Mouse (Mus musculus) cerebellum, postnatal 25 days (tissue): ENCODE results near the gene Parp12.

Source experiments
- DNase-seq, 2 experiments: peaks; one replicate each; pipeline ENCODE4 v3.0.0; 2021; ENCODE audit warnings: mixed read lengths in 2 of 2

Gene Parp12

GRCm38 (mm10) chr6:39117584-39118455, at the start of gene Parp12:
Gene Parp12 (minus strand): TSS chr6:39118349.
- peak; percentile 60 to 64 for DNase-seq

- no peak for DNase-seq
These were observed 46.7 kb upstream of the Parp12 start for GRCm38 (mm10) chr6:39164891-39165290.

- DNase-seq, result no peak
These were observed 43.8 kb upstream of the Parp12 start for GRCm38 (mm10) chr6:39161975-39162374.

- DNase-seq, result peak in 1 of 2 experiments; percentile 22
These were observed 27.9 kb upstream of the Parp12 start for GRCm38 (mm10) chr6:39146041-39146440.

- no peak for DNase-seq
These were observed 14.4 kb upstream of the Parp12 start for GRCm38 (mm10) chr6:39132556-39132955.

- DNase-seq, result no peak
These were observed 13.3 kb upstream of the Parp12 start for GRCm38 (mm10) chr6:39131480-39131879.

- DNase-seq, result no peak
These were observed 6.6 kb upstream of the Parp12 start for GRCm38 (mm10) chr6:39124719-39125118.

GRCm38 (mm10) chr6:39120685-39121084, 2.5 kb upstream of the Parp12 start:
- peak in 1 of 2 experiments; percentile 19 for DNase-seq

- peak in 1 of 2 experiments; percentile 63 for DNase-seq
These were observed 320 bp upstream of the Parp12 start for GRCm38 (mm10) chr6:39118456-39118881.

- DNase-seq, result no peak
These were observed 2.7 kb downstream of the Parp12 start for GRCm38 (mm10) chr6:39115438-39115837.

GRCm38 (mm10) chr6:39113141-39113540, 5.0 kb downstream of the Parp12 start:
- DNase-seq, result peak; percentile 64 to 73

- no peak for DNase-seq
These were observed 5.4 kb downstream of the Parp12 start for GRCm38 (mm10) chr6:39112701-39113100.

GRCm38 (mm10) chr6:39106812-39107211, 11.3 kb downstream of the Parp12 start:
- no peak for DNase-seq

- no peak for DNase-seq
These were observed 13.5 kb downstream of the Parp12 start for GRCm38 (mm10) chr6:39104631-39105030.

- no peak for DNase-seq
These were observed 41.7 kb downstream of the Parp12 start for GRCm38 (mm10) chr6:39076498-39076897.

- no peak for DNase-seq
These were observed 44.0 kb downstream of the Parp12 start for GRCm38 (mm10) chr6:39074186-39074585.

GRCm38 (mm10) chr6:39072664-39073063, 45.5 kb downstream of the Parp12 start:
- DNase-seq, result no peak

- DNase-seq, result peak; percentile 86 to 93
These were observed 51.1 kb downstream of the Parp12 start for GRCm38 (mm10) chr6:39066935-39067578.

GRCm38 (mm10) chr6:39063541-39063940, 54.6 kb downstream of the Parp12 start:
- DNase-seq, result no peak

- no peak for DNase-seq
These were observed 57.0 kb downstream of the Parp12 start for GRCm38 (mm10) chr6:39061180-39061579.

- no peak for DNase-seq
These were observed 58.3 kb downstream of the Parp12 start for GRCm38 (mm10) chr6:39059547-39060497.

- DNase-seq, result no peak
These were observed 59.2 kb downstream of the Parp12 start for GRCm38 (mm10) chr6:39058936-39059335.

GRCm38 (mm10) chr6:39058389-39058788, 59.8 kb downstream of the Parp12 start:
- no peak for DNase-seq
